Mouse (Mus musculus) layer of hippocampus, adult 2 months (tissue): ENCODE measurements around the gene Agbl1. TPM values are rescaled to one million over a fixed set of nuclear protein-coding genes. Genes with fewer than 3 reads are reported as not detected.
A peak's percentile ranks its signal among the peaks of the same experiment; 100 is the strongest.
"Not testable (repeated sequence)": the region's sequence is repeated elsewhere in the genome, so short reads cannot be mapped to it uniquely, and the experiment has no call there.

Experiments
- DNase-seq, 2 experiments: peaks; one replicate each; pipeline ENCODE4 v3.0.0; 2022; ENCODE audit warnings: low spot score in 2 of 2
- H3K27ac ChIP-seq: fragments of 200-600 bp; 2 replicates; pipeline ENCODE4 v1.8.1; 2022
- H3K4me3 ChIP-seq: fragments of 200-600 bp; 2 replicates; pipeline ENCODE4 v1.8.1; 2022; ENCODE audit warnings: mild to moderate bottlenecking
- CTCF ChIP-seq: fragments of 200-600 bp; conservative IDR thresholded peaks from 2 replicates; pipeline ENCODE4 v1.8.1; 2022; ENCODE audit warnings: antibody characterized with exemption, mild to moderate bottlenecking, moderate library complexity
- total RNA-seq, 2 experiments: library from RNA; stranded (reverse); gene quantifications; 2 replicates each; pipeline ENCODE4 v1.2.3; 2021

Agbl1 gene
- total RNA-seq, 2 experiments from 2014 or later, result 0.18 to 0.39 TPM

- TF ChIP-seq CTCF, result no peak
- H3K4me3 ChIP-seq, result no peak overlapping the region
- no peak for DNase-seq
- no peak overlapping the region for H3K27ac ChIP-seq
These were observed 316.8 kb downstream of the Agbl1 start for GRCm38 (mm10) chr7:76546456-76546855.

GRCm38 (mm10) chr7:76547313-76547712 is 317.6 kb downstream of the Agbl1 start:
- no peak overlapping the region for H3K4me3 ChIP-seq
- no peak for TF ChIP-seq CTCF
- H3K27ac ChIP-seq, result no peak overlapping the region
- DNase-seq, result no peak

- no peak overlapping the region for H3K27ac ChIP-seq
- H3K4me3 ChIP-seq, result no peak overlapping the region
- no peak for DNase-seq
- TF ChIP-seq CTCF, result no peak
These were observed 322.2 kb downstream of the Agbl1 start for GRCm38 (mm10) chr7:76551860-76552259.

GRCm38 (mm10) chr7:76560564-76561258 is 331.0 kb downstream of the Agbl1 start:
- H3K27ac ChIP-seq, result no peak overlapping the region
- TF ChIP-seq CTCF, result no peak
- no peak overlapping the region for H3K4me3 ChIP-seq
- DNase-seq, result no peak

GRCm38 (mm10) chr7:76562506-76562905 is 332.8 kb downstream of the Agbl1 start:
- no peak overlapping the region for H3K4me3 ChIP-seq
- peak in 1 of 2 experiments; percentile 25 for DNase-seq
- no peak for TF ChIP-seq CTCF
- H3K27ac ChIP-seq, result no peak overlapping the region

- Histone ChIP-seq H3K27ac (no peak overlapping the region), H3K4me3 (no peak overlapping the region)
- TF ChIP-seq CTCF, result no peak
- DNase-seq, result no peak
These were observed 364.9 kb downstream of the Agbl1 start for GRCm38 (mm10) chr7:76594566-76595079.

- Histone ChIP-seq H3K27ac (no peak overlapping the region), H3K4me3 (no peak overlapping the region)
- no peak for DNase-seq
- no peak for TF ChIP-seq CTCF
These were observed 368.1 kb downstream of the Agbl1 start for GRCm38 (mm10) chr7:76597812-76598211.

- TF ChIP-seq CTCF, result no peak
- no peak overlapping the region for H3K27ac ChIP-seq
- DNase-seq, result no peak
- no peak overlapping the region for H3K4me3 ChIP-seq
These were observed 370.5 kb downstream of the Agbl1 start for GRCm38 (mm10) chr7:76600050-76600690.

GRCm38 (mm10) chr7:76629528-76629927 is 399.8 kb downstream of the Agbl1 start:
- Histone ChIP-seq H3K27ac (no peak overlapping the region), H3K4me3 (no peak overlapping the region)
- TF ChIP-seq CTCF, result no peak
- no peak for DNase-seq

GRCm38 (mm10) chr7:76650984-76651383 is 421.3 kb downstream of the Agbl1 start:
- no peak for DNase-seq
- no peak overlapping the region for H3K27ac ChIP-seq
- no peak for TF ChIP-seq CTCF
- no peak overlapping the region for H3K4me3 ChIP-seq

- TF ChIP-seq CTCF, result no peak
- no peak for DNase-seq
- no peak overlapping the region for H3K4me3 ChIP-seq
- no peak overlapping the region for H3K27ac ChIP-seq
These were observed 431.4 kb downstream of the Agbl1 start for GRCm38 (mm10) chr7:76661072-76661471.

- DNase-seq, result no peak
- Histone ChIP-seq H3K27ac (no peak overlapping the region), H3K4me3 (no peak overlapping the region)
- TF ChIP-seq CTCF, result no peak
These were observed 445.2 kb downstream of the Agbl1 start for GRCm38 (mm10) chr7:76674856-76675255.

GRCm38 (mm10) chr7:76701224-76701623 is 471.5 kb downstream of the Agbl1 start:
- H3K4me3 ChIP-seq, result no peak overlapping the region
- no peak for TF ChIP-seq CTCF
- H3K27ac ChIP-seq, result peak overlapping the region; percentile 8; the same call in 1 of the 2 replicates
- peak; percentile 31 to 34 for DNase-seq

GRCm38 (mm10) chr7:76732220-76732619 is 502.5 kb downstream of the Agbl1 start:
- not testable (repeated sequence) for H3K27ac ChIP-seq, DNase-seq, H3K4me3 ChIP-seq
